Mouse (Mus musculus) MEL (cell line): Measurements from ENCODE around the gene Cfap54.

Experiments
- CTCF ChIP-seq, 3 experiments: IDR thresholded peaks in 2 of 3; conservative IDR thresholded peaks in 1 of 3; 2 replicates each; pipeline ENCODE4 v1.5.1; 2011 to 2012; ENCODE audit warnings: low read length in 3 of 3, low read depth in 2 of 3, mild to moderate bottlenecking in 2 of 3, improper control_type of control experiment in 1 of 3, inconsistent platforms in 1 of 3, mixed read lengths in 1 of 3, moderate library complexity in 1 of 3; ENCODE audit not compliant: control insufficient read depth in 1 of 3, insufficient read depth in 1 of 3, poor library complexity in 1 of 3, severe bottlenecking in 1 of 3
- GABPA ChIP-seq: IDR thresholded peaks from 2 replicates; pipeline ENCODE4 v1.6.1; 2012; ENCODE audit warnings: low read depth, mild to moderate bottlenecking, inconsistent platforms, low read length, improper control_type of control experiment, moderate library complexity
- MAX ChIP-seq: IDR thresholded peaks from 2 replicates; pipeline ENCODE4 v1.6.1; 2011; ENCODE audit warnings: low read length, improper control_type of control experiment
- MYC ChIP-seq: IDR thresholded peaks from 2 replicates; pipeline ENCODE4 v1.6.1; 2011; ENCODE audit warnings: low read depth, mild to moderate bottlenecking, low read length, improper control_type of control experiment, moderate library complexity
- POLR2A ChIP-seq, 2 experiments: IDR thresholded peaks; 2 replicates each; pipeline ENCODE4 v1.6.1; 2011 to 2012; ENCODE audit warnings: low read length in 2 of 2, mild to moderate bottlenecking in 2 of 2, control low read depth in 1 of 2, improper control_type of control experiment in 1 of 2, low read depth in 1 of 2, moderate library complexity in 1 of 2; ENCODE audit not compliant: control insufficient read depth in 1 of 2, insufficient read depth in 1 of 2, poor library complexity in 1 of 2
- ZKSCAN1 ChIP-seq: IDR thresholded peaks from 2 replicates; pipeline ENCODE4 v1.6.1; 2012; ENCODE audit warnings: low read depth, mild to moderate bottlenecking, inconsistent platforms, low read length, improper control_type of control experiment, moderate library complexity
- ZNF384 ChIP-seq: IDR thresholded peaks from 2 replicates; pipeline ENCODE4 v1.6.1; 2012; ENCODE audit warnings: low read depth, mild to moderate bottlenecking, inconsistent platforms, low read length, improper control_type of control experiment

GRCm38 (mm10) chr10:93064973-93065372 is 16.4 kb downstream of the Cfap54 start:
- TF ChIP-seq GABPA (no peak), POLR2A (IDR thresholded peaks at IDR 0.05; ENCODE audit: control insufficient read depth in 1 of 2, insufficient read depth in 1 of 2, low read depth in 1 of 2, low read length in 2 of 2, poor library complexity in 1 of 2) (no peak), ZNF384 (no peak), MYC (no peak), ZKSCAN1 (no peak), CTCF (IDR thresholded peaks at IDR 0.05 in 2 of 3, conservative IDR thresholded peaks at IDR 0.05 in 1 of 3; ENCODE audit: control insufficient read depth in 1 of 3, insufficient read depth in 1 of 3, low read depth in 2 of 3, low read length in 3 of 3, poor library complexity in 1 of 3, severe bottlenecking in 1 of 3) (no peak), MAX (no peak)
